ENCODE assay signal across 8 mouse cellular contexts in the genomic region with DNA sequence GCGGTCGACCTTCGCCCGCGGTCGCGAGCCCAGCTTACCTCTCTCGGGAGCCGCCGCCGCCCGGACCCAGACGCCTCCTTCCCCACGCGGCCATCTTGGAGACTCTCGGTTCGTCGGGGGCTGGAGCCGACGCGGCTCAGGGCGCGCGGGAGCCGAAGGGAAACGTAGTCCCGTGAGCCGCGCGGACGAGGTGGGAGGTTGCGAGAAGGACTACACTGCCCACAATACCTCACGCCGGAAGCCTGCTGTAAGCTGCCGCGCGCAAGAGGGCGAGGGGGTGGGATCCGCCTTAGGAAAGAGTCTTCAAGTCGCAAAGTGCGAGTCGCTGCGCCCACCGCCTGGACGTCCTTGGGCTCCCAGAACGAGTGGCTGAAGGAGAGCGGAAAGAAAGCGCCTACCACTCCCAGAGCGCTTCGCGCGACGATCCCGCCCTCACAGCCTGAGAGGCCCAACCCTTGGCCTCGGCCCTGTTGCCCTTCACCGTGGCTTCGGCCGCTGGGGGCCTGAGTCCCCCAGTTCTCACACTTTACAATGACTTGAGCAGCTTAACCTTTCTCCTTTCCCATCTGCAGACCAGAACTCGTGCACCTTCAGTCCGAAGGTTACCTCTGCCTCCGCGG. TPM values are rescaled to one million over a fixed set of nuclear protein-coding genes. Genes with fewer than 3 reads are reported as not detected.
DNase-seq lines count a peak whose midpoint lies in the region; ATAC-seq and TF ChIP-seq lines count a peak whose summit lies in the region.

A gene (minus strand): TSS at position 598 of the 620 bp plus-strand sequence.

- TF ChIP-seq POLR2A in olfactory bulb, adult 2 months (IDR thresholded peaks at IDR 0.05; ENCODE audit: insufficient read depth, low read depth, low read length), result peak; percentile 35
- peak; percentile 67 for TF ChIP-seq POLR2A in thymus, adult 2 months (IDR thresholded peaks at IDR 0.05; ENCODE audit: control insufficient read depth, extremely low read depth, insufficient read depth, low read length, poor library complexity)

- peak within 1 kb of the TSS; percentile 89 for H3K4me2 ChIP-seq in forebrain, embryonic 16.5 days (ENCODE audit: low read length)
- peak within 1 kb of the TSS; percentile 77 for H3K4me2 ChIP-seq in lung, embryonic 14.5 days

- H3K27ac ChIP-seq in forebrain, embryonic 16.5 days (ENCODE audit: low read length), result peak within 1 kb of the TSS; percentile 90
- H3K27ac ChIP-seq in layer of hippocampus, adult 2 months, result peak within 1 kb of the TSS; percentile 97
- peak within 1 kb of the TSS; percentile 95 for H3K27ac ChIP-seq in lung, embryonic 14.5 days (ENCODE audit: low read depth)
- H3K27ac ChIP-seq in olfactory bulb, adult 2 months (ENCODE audit: insufficient read depth, low read depth, low read length), result peak within 1 kb of the TSS; percentile 85
- peak within 1 kb of the TSS; percentile 85 for H3K27ac ChIP-seq in thymus, adult 2 months (ENCODE audit: control insufficient read depth, insufficient read depth, low read length)

- H3K4me1 ChIP-seq in G1E (ENCODE audit: insufficient read depth, low read depth, low read length), result peaks cover 60% of the 10 kb centered on the region
- peaks cover 24% of the 10 kb centered on the region for H3K4me1 ChIP-seq in forebrain, embryonic 16.5 days (replicated peaks; ENCODE audit: control insufficient read depth, insufficient read depth, low read length)
- H3K4me1 ChIP-seq in lung, embryonic 14.5 days (ENCODE audit: insufficient read depth), result peaks cover 13% of the 10 kb centered on the region
- H3K4me1 ChIP-seq in olfactory bulb, adult 2 months (ENCODE audit: control insufficient read depth, insufficient read depth, low read length), result peaks cover 16% of the 10 kb centered on the region
- peaks cover 14% of the 10 kb centered on the region for H3K4me1 ChIP-seq in thymus, adult 2 months (replicated peaks; ENCODE audit: control insufficient read depth, insufficient read depth, low read length)

- no peaks in the 10 kb centered on the region for H3K9me3 ChIP-seq in G1E (replicated peaks)
- no peaks in the 10 kb centered on the region for H3K9me3 ChIP-seq in forebrain, embryonic 16.5 days (ENCODE audit: control insufficient read depth, low read length)
- H3K9me3 ChIP-seq in lung, embryonic 14.5 days (ENCODE audit: low read depth, low read length), result no peaks in the 10 kb centered on the region

- intact Hi-C loops in heart, postnatal 36 days (cut with DNase I), result loop anchor here (2.0 to 5.0 kb wide), 5 partner anchors 34 to 321 kb away; a partner anchor contains a TSS

- peak within 1 kb of the TSS; percentile 86 for H3K4me3 ChIP-seq in G1E (ENCODE audit: low read depth, low read length)
- H3K4me3 ChIP-seq in forebrain, embryonic 16.5 days (replicated peaks; ENCODE audit: low read length), result peak within 1 kb of the TSS; percentile 91
- peak within 1 kb of the TSS; percentile 95 for H3K4me3 ChIP-seq in layer of hippocampus, adult 2 months
- H3K4me3 ChIP-seq in lung, embryonic 14.5 days (ENCODE audit: low read depth, low read length), result peak within 1 kb of the TSS; percentile 95
- peak within 1 kb of the TSS; percentile 98 for H3K4me3 ChIP-seq in olfactory bulb, adult 2 months (ENCODE audit: insufficient read depth, low read depth, low read length)
- H3K4me3 ChIP-seq in thymus, adult 2 months (ENCODE audit: control insufficient read depth, insufficient read depth, low read length), result peak within 1 kb of the TSS; percentile 73

- no peaks in the 10 kb centered on the region for H3K27me3 ChIP-seq in G1E (ENCODE audit: insufficient read depth, low read length)
- H3K27me3 ChIP-seq in forebrain, embryonic 16.5 days (replicated peaks; ENCODE audit: control insufficient read depth, insufficient read depth, low read length), result no peaks in the 10 kb centered on the region
- H3K27me3 ChIP-seq in lung, embryonic 14.5 days (ENCODE audit: insufficient read depth, low read length), result no peaks in the 10 kb centered on the region
- no peaks in the 10 kb centered on the region for H3K27me3 ChIP-seq in thymus, adult 2 months (ENCODE audit: control insufficient read depth, insufficient read depth, low read length)

- peak; percentile 90 for DNase-seq in G1E (ENCODE audit: low spot score)
- DNase-seq in cerebellum, adult 18-20 months, result peak; percentile 93 to 96
- peak; percentile 90 to 92 for DNase-seq in heart, postnatal 36 days
- peak; percentile 93 to 98 for DNase-seq in layer of hippocampus, adult 2 months (ENCODE audit: low spot score in 2 of 2)
- DNase-seq in lung, embryonic 14.5 days, result peak; percentile 98
- DNase-seq in thymus, adult 2 months, result peak; percentile 94

- no peak for TF ChIP-seq CTCF in G1E (IDR thresholded peaks at IDR 0.05; ENCODE audit: low read depth, low read length)
- TF ChIP-seq CTCF in layer of hippocampus, adult 2 months (conservative IDR thresholded peaks at IDR 0.05), result peak; percentile 24
- TF ChIP-seq CTCF in lung, embryonic 14.5 days (IDR thresholded peaks at IDR 0.05; ENCODE audit: low read depth), result peak; percentile 38
- TF ChIP-seq CTCF in olfactory bulb, adult 2 months (IDR thresholded peaks at IDR 0.05; ENCODE audit: insufficient read depth, low read depth, low read length), result no peak
- TF ChIP-seq CTCF in thymus, adult 2 months (IDR thresholded peaks at IDR 0.05; ENCODE audit: borderline replicate concordance, control insufficient read depth, extremely low read depth, insufficient read depth, low read length, poor library complexity), result 0 out of 2 replicates have a peak, but pooled peaks have one; percentile 6

- peaks cover 50% of the 10 kb centered on the region for H3K36me3 ChIP-seq in G1E (replicated peaks)
- H3K36me3 ChIP-seq in forebrain, embryonic 16.5 days (ENCODE audit: control insufficient read depth, insufficient read depth), result no peaks in the 10 kb centered on the region
- peaks cover 9% of the 10 kb centered on the region; the same call in 1 of the 2 replicates for H3K36me3 ChIP-seq in lung, embryonic 14.5 days (ENCODE audit: insufficient read depth)
- no peaks in the 10 kb centered on the region for H3K36me3 ChIP-seq in thymus, adult 2 months (ENCODE audit: control insufficient read depth, insufficient read depth, low read length)

- WGBS in forebrain, embryonic 16.5 days, result under 1% methylated on average over 61 of the region's 62 CpGs
- under 1% methylated on average over 60 of the region's 62 CpGs for WGBS in lung, embryonic 14.5 days
- under 1% methylated on average over 62 of the region's 62 CpGs for WGBS in olfactory bulb, adult 2 months
- under 1% methylated on average over 62 of the region's 62 CpGs for WGBS in thymus, adult 2 months

- H3K9ac ChIP-seq in forebrain, embryonic 16.5 days (replicated peaks; ENCODE audit: low read depth, low read length), result peak within 1 kb of the TSS; percentile 86
- H3K9ac ChIP-seq in lung, embryonic 14.5 days, result peak within 1 kb of the TSS; percentile 91

- ATAC-seq in G1E (ENCODE audit: extremely low read depth, insufficient number of reproducible peaks, low FRiP score, poor library complexity, severe bottlenecking), result peak; percentile 96
- ATAC-seq in forebrain, embryonic 16.5 days, result peak; percentile 100
- ATAC-seq in lung, embryonic 14.5 days (ENCODE audit: insufficient read depth), result peak; percentile 99

RNA-seq across cellular contexts. Expression of the gene that starts here (rescaled TPM):
- 32.5 and 38.0 TPM in 2 replicates for total RNA-seq in G1E (2014; fragmentation: Nextera tagmentation)
- 56.3 and 60.2 TPM in 2 replicates for total RNA-seq in G1E (2017)
- polyA plus RNA-seq in G1E (2012), result 29.6 and 29.8 TPM in 2 replicates
- polyA plus RNA-seq in forebrain, embryonic 16.5 days (2015; fragmentation: Nextera tagmentation; extraction: Ambion mirVana), result 56.6 and 61.2 TPM in 2 replicates
- 10 to 100 TPM; 30.6 to 32.3 TPM for total RNA-seq in heart, postnatal 36 days (2021)
- 10 to 100 TPM; 26.8 to 29.1 TPM for total RNA-seq in layer of hippocampus, adult 2 months (2021)
- 66.4 and 73.4 TPM in 2 replicates for polyA plus RNA-seq in lung, embryonic 14.5 days (2014; fragmentation: Nextera tagmentation; extraction: Ambion mirVana)
- not detected in 2 replicates for polyA plus RNA-seq in olfactory bulb, adult 2 months (2012; ENCODE audit: insufficient read depth, insufficient read length, low replicate concordance, missing spikeins)
- polyA plus RNA-seq in thymus, adult 2 months (2012; rRNA removed), result 72.9 and 76.7 TPM in 2 replicates

Comparison
In these comparisons a context has a peak if more than half of its experiments do, and no peak if none do; other contexts are left out.
1. Peak in every context shown above with its lines: DNase-seq, ATAC-seq, H3K4me3 ChIP-seq and H3K27ac ChIP-seq.
2. RNA of the gene that starts here (polyA plus RNA-seq): 72.9 to 76.7 TPM in thymus, adult 2 months, 66.4 to 73.4 TPM in lung, embryonic 14.5 days, 56.6 to 61.2 TPM in forebrain, embryonic 16.5 days and 29.6 to 29.8 TPM in G1E; not detected in olfactory bulb, adult 2 months; every median in the first group is over 10 times any median in the second.
3. CTCF ChIP-seq: peak in layer of hippocampus, adult 2 months (single experiment), lung, embryonic 14.5 days (single experiment) and thymus, adult 2 months (single experiment); none in G1E (single experiment) and olfactory bulb, adult 2 months (single experiment).